Mouse (Mus musculus) liver, adult (tissue): Measurements from ENCODE around the gene Capza2.

Experiments
- GATA4 ChIP-seq: IDR thresholded peaks from 2 replicates; pipeline ENCODE4 v1.6.1; 2014; ENCODE audit warnings: mild to moderate bottlenecking, low read length; ENCODE audit not compliant: insufficient replicate concordance

Gene Capza2

DNA sequence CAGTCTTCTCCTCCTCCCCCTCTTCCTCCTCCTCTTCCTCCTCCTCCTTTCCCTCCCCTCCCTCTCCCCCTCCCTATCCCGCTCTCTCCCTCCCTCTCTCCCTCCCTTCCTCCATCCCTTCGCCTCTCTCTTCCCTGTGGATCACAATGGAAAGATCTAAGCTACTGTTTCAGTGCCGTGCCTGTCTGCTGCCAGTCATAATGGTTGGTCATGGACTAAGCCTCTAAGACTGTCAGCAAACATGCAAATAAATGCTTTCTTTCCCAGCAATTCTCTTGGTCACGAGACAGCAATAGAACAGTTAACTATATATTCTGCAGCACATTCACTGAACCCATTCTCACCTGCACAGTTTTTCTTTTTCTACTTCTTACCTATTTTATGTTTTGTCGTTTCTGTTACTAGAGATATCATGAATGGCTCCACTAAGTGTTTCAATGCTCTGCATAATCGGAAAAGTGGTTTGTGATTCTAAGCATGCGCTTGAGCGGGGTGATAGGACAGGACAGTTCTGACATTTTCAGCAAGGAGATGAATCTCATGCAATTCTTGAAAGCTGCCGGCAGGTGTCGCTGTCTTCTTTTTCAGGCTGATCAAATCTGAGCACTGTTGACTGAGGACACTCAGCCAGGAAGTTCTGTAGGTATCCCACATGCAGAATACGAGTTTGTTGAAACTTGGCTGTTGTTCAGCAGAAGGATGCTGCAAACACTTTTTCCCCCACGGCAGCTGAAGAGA lies 39.2 kb downstream of the Capza2 start:
- TF ChIP-seq GATA4: no peak

DNA sequence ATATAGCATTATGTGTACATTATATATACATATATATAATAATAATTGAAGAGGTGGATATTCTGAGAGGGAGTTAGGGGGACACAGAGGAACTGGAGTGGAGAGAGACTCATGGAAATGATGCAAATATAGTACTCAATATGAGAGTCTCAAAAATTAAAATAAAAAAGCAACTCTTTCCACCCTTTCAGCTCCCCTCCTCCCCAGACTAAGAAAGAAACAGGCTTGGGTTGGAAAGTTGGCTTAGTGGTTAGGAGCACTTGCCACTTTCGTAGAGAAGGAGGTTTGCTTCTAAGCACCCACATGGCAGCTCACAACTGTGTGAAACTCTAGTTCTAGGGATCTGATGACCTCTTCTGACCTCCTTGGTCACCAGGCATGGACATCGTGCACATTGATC lies 41.0 kb downstream of the Capza2 start:
- TF ChIP-seq GATA4: no peak

DNA sequence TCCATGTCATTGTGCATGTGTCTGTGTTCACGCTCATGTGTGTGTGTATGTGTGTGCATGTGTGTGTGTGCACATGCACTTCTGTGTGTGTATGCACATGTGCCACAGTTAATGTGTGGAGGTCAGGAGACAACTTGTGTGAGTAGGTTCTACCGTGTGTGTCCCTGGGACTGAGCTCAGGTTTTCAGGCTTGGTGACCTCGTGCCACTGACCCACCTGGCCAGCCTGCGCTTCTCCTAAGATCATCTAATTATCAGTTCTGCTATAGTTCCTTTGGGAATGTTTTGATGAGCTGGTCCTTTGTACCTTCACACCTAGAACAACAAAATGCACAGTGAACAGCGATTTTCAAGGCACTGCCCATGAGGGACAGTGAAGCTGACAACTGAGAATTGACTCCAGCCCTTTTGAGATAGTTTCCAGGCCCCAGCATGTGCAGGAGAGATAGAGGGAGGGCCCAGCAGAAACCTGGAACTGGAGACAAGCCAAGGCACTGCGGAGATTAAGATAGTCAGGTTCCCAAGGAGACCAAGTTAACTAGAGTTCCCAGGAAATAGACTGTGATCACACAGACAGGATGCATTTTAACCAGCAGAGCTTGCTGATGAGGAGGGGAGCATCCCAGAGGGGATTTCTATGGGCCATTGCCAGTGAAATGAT lies 44.4 kb downstream of the Capza2 start:
- TF ChIP-seq GATA4: no peak

DNA sequence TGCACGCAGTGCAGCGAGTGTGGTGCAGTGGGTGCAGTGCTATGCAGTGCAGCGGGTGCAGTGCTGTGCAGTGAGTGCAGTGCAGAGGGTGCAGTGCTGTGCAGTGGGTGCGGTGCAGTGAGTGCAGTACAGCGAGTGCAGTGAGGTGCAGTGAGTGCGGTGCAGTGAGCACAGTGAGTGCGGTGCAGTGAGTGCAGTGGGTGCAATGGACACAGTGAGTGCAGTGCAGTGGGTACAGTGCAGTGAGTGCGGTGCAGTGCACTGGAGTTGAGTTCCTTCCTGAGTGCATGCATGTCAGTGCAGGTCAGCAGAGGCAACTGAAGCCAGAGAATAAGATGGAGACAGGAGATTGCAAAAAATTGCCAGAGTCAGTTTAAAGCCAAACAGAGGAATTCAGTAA lies 45.8 kb downstream of the Capza2 start:
- TF ChIP-seq GATA4: no peak

DNA sequence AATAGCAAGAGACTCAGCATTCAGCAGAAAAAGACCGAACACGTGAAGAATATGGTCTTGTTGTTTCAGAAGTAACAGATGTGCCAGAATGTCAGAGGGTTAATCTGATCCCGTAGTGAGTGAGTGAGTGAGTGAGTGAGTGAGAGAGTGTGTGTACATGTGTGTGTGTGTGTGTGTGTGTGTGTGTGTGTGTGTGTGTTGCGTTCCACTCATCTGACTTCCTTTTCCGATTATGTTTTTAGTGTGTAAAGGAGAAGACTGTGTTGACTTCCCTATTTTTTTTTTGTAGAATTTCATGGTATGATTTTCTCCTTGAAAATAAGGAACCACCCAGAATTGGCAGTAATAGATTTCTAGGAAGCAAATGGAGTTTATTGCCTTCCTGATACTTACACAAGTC lies 52.6 kb downstream of the Capza2 start:
- no peak for TF ChIP-seq GATA4

GRCm38 (mm10) chr6:17692647-17693046 lies 56.6 kb downstream of the Capza2 start, which contains the start of gene St7:
Gene St7, plus strand, starts transcription at chr6:17692933.
- TF ChIP-seq GATA4: no peak

DNA sequence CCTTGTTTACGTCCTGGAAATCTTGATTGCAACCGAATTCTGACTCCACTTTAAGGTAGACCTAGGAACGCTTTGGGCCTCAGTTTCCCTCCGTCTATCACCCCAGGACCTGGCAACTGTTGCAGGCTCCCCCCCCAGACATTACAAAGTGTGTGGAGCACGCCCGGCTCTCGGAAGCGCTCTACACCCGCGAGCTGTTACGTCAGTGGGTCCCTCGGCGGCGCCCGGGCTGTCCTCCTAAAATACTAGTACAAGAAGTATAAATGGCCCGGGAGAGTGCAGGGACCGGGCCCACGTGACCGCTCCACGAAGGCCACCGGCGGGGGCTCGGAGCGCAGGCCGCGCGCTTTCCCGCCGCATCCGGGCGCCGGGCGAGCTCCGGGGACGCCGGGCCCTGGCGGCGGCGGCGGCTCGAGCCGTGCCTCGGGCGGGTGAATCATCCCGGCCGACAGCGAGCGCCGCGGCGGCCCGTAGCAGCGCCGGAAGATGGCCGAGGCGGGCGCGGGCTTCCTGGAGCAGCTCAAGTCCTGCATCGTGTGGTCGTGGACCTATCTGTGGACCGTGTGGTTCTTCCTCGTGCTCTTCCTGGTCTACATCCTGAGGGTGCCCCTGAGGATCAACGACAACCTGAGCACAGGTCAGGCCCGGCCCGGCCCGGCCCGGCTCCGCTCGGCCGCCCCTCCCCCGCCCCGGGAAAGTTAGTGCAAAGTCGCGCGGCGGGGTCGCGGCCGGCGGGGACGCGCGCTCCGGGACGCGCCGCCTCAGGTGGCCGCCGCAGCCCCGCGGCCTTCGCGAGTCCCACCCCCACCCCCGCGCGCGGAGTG lies 57.9 kb downstream of the Capza2 start:
- no peak for TF ChIP-seq GATA4

- TF ChIP-seq GATA4: no peak
Observed at GRCm38 (mm10) chr6:17694550-17694951, 58.5 kb downstream of the Capza2 start.

DNA sequence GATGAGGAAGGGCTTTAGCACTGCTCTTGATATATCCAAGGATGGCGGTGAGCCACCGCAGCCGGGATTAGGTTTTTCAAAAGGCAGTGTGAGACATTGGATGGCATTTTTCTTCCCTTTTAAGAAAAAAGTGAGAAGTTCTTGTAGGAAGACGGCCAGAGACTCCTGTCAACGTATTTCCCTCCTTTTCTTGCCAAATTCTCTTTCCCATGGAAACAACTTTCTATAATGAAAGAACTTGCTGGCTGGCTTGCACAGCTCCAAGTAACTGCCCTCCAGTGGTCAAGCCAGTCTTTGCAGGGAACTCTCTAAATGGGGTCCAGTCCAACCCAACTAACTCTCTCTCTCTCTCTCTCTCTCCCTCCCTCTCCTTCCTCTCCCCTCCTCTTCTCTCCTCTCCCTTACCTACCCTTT lies 60.3 kb downstream of the Capza2 start:
- no peak for TF ChIP-seq GATA4

GRCm38 (mm10) chr6:17700936-17701612 lies 65.0 kb downstream of the Capza2 start:
- TF ChIP-seq GATA4: no peak

GRCm38 (mm10) chr6:17705973-17706372 lies 69.9 kb downstream of the Capza2 start:
- no peak for TF ChIP-seq GATA4
